Mouse (Mus musculus): ENCODE data around the gene Coq8a.
A peak's percentile ranks its signal among the peaks of the same experiment; 100 is the strongest.

Gene Coq8a

DNA sequence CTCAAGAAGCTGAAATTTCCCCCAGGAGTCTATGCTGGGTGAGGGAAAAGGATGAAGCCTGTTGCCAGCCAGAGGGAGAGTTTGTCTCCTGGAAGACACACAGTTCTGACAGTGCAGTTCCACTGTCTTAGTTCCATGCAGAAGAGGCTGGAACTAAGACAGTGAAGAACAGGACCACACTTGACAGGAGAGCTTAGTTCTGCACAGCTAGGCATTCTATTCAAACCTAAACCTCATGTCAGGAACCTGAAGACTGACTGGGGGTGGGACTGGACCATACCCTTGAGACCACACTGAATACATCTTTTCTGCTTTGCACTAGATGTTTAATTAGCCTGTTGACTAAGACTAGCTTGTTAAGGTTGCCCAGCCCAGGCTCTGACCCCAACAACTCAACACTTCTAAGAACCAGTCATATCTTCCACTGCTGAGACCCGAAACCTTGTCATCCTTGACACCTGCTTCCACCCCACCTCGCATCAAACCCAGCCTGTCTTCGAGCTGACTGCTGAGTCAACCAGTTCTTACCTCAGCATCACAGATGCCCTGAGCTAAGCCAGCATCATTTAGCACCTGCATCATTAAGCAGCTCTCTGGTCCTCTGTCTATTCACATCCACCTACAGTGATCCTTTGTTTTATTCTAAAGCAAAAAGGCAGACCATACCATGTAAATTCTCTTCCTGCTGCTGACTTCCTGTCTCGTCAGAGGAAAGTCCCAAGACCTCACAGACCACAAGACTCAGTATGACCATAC, at the start of gene Coq8a:
TSS of gene Coq8a (minus strand) at position 644 of the 756 bp plus-strand sequence.
- no peak for ATAC-seq (ENCODE audit: low TSS enrichment)

DNA sequence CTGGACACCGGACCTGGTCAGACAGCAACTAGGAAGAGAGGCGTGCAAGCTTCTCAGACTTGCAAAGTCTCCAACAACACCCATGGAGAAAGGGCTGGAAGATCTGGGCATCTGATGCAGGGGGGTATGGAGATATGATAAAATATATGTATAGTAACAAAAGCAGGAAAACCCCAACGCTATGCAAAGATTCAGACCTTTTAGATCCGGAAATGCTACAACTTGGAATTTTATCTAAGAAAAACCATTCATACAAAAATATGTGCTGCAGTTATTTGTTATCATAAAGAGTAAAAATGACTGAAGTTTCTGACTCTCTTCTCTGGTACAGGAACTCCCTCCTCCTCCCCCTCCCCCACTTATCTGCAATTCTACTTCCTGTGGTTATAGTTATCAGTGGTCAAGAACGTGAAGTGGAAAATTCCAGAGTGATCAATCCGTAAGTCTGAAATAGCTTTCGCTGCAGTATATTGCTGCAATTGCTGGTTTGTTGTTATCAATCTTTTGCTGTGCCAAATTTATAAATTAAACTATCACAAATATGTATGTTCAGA, 49.3 kb upstream of the Coq8a start:
- no peak for ATAC-seq (ENCODE audit: low TSS enrichment)

DNA sequence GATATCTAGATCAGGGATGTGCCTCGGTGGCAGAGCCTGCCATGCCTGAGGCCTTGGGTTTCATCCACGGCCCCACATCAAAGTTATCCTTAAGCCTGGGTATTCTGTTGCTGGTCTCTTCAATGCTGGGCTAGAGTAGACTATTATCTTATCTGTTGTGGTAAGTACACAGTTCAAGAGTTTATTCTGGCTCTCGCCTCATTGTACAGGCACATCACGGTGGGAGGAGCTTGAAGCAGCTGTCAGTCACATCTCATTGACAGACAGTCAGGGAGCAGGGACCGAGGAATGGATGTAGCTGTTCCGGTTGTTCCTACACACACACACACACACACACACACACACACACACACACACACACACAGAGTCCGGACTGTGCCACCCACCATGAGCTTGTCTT, 48.5 kb upstream of the Coq8a start:
- no peak for ATAC-seq (ENCODE audit: low TSS enrichment)

DNA sequence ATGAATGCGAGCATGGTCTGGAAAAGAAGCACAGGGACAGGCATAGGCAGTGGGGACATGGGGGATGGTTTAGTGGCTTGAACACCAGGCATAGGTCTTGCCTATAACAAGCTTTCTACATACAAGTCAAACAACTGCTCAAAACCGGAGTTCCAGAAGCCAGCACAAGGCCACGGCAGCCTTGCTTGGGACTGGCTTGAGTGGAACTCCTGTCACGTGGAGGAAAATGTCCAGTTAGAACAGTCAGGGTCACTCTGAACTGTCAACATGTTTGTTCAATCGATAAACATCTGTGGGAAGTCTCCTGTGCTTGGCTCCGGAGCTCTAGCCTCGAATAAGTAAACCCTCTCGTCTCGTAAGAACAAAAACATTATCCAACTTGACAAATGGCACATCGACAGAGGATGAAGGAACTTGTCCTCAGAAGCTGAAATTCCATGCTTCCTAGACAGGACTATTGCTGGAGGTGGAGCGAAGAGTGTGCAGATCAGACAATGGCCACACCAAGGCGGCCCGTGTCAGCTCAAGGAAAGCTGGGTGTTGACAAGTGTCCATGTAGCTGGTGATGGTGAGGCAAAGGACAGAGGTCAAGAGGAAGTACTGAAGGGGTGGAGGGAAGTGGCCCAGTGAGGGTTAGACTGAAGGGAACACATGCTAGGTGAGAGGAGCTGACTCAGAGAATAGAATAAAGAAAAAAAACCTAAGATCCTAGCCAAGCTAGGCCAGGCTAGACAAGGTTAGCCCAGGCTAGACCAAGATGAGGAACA, 46.5 kb upstream of the Coq8a start:
- no peak for ATAC-seq (ENCODE audit: low TSS enrichment)

DNA sequence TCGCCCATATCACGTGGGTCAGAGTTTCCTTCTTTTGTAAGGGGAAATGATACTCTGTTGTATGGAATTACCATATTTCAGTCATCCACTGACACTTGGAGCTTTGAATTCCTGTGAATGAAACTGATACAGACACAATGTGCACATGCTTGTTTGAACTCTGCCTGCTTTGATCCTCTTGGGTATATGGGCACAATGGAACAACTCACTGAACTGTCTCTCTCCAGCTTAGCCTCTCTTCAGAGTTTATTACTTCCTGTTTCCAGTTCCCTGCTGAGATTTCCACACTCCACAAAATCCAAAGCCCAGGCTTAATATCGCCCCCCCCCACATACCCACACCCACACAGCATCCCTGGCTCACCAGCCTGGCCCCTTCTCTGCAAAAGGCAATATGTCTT, 32.3 kb upstream of the Coq8a start:
- ATAC-seq (ENCODE audit: low TSS enrichment), result no peak

DNA sequence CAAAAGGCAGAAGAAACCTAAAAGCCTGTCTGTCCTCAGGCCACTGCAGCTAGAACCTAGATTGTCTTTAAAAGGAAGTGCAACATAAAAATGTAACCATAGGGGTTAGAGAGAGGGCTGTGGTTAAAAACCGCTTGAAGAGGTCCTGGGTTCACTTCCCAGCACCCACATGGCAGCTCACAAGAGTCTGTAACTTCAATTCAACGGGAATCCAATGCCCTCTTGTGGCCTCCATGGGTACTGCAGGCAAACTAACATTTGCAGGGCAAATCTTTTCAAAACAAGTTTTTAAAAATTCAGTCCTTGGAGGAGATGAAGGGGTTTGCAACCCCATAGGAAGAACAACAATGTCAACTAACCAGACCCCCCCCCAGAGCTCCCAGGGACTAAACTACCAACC, 31.2 kb upstream of the Coq8a start:
- ATAC-seq (ENCODE audit: low TSS enrichment), result no peak

DNA sequence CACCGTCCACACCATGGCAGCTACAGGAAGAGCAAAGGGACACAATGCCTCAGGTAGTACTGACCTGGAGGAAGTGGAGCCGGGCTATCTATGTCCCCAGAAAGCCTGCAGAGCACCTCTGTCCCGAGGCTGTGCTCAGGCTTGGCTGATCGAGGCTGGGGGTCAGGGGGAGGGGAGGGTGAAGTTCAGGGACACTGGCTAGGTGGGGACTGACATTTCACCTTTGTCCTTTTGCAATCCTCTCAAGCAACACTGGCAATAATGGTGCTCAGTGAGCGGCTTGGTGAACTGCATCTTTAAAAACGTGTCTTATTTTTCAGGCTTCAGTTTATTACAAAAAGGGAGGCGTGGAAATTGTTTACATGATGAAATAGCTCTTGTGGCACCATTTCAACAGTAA, 30.5 kb upstream of the Coq8a start:
- ATAC-seq (ENCODE audit: low TSS enrichment), result no peak

DNA sequence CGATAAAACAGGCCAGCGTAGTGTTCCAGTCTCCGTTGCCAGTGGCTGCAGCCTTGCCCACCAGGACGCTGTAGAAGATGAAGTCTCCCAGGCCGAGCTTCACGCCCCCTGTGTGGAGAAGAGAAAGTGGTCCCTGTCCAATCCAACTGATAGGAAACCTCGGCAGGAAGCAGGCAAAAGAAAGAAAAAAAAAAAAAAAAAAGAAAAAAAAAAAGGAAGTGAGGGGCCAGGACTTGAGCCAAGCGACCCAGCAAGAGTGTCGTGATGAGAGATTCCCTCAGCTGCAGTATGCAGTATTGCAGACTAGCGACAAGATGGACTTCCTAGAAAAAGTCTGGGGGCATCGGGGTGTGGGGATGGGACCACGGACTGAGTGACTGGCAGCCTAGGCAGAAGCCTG, 29.5 kb upstream of the Coq8a start:
- no peak for ATAC-seq (ENCODE audit: low TSS enrichment)

DNA sequence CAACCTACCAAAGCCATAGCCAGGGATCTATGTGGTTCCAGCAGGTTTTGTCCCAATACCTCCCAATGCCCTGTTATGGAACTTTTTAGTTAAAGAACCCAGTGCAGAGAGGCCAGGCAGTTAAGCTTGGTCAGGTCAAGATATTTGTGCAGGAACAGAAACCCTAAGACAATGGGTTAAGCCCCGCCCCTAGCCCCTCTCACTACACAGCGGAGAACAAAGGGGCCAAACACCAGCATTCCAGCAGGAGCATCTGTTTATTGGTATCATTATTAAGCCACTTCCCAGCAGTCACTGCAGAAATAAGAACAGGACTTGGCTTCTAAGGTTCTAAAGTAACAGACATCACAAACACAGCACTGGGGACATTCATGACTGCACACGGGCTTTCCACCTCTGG, 27.4 kb upstream of the Coq8a start:
- ATAC-seq (ENCODE audit: low TSS enrichment), result no peak

DNA sequence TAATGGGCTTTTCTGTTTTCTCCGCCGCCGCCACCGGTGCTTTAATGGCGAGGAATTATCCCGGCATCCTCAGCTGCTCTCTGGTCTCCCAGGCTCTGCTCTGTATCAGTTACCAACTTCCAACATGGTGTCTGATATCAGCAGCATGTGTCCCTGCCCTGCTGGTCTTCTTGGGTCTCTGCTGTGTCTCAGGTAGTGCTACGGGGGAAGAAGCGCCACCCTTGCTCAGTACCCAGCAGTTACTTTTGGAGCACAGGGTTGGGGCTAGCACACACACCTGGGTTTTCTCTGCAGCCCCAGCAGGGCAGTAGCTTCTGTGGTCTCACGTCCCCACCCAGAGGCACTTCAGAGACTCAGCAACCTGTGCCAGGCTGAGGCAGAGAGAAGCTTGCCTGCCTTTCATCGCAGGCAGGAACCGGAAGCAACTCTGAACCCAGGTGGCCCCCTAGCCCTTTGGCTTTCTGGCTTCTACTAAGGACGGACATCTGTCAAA, 26.9 kb upstream of the Coq8a start:
- ATAC-seq (ENCODE audit: low TSS enrichment), result peak; percentile 53

DNA sequence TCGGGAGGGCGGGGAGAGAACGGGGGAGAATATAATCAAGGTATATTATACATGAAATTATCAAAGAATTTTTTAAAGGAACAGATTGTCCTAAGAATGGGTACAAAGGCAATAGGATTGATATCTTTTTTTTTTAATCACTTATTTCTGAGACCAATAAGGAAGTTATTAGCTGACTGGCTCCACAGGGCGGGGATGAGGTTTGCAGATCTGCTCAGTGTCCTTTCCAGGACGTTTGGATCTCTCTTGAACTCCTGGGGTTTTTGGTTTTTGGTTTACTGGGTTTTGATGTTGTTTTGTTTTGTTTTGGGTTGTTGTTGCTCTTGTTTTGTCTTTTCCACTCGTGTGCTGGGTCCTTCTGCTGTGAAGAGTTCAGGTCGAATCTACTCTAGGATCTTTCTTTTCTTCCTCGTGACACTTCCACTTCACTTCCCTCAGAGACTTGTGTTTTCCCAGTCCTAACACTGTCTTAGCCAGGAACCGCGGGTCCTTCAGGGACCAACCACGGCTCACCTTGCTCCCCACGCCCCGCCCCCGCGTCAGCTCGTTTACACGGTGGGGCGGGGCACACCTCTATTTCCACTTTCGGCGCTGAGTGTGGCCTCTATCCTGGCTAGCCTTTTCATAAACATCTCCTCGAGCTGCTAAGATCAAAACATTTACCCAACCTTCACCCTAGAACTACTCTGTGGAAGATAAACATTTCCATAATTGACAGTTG, 26.3 kb upstream of the Coq8a start:
- peak; percentile 76 for ATAC-seq (ENCODE audit: low TSS enrichment)

DNA sequence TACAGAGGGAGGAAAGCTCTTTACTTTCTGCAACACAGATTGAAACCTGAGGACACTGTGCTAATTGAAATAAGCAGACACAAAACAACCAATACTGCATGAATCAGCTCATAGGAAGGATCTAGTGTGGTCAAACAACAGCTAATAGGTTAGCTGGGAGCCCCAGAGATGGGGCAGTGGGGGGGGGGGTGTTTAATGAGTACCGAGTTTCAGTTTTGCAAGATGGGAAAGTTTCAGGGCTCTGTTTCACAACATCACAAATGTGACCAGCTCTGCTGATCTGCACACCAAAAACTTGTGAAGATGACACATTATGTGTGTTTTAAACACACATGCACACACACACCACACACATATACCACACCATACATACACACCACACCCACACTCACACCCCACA, 22.6 kb upstream of the Coq8a start:
- no peak for ATAC-seq (ENCODE audit: low TSS enrichment)

DNA sequence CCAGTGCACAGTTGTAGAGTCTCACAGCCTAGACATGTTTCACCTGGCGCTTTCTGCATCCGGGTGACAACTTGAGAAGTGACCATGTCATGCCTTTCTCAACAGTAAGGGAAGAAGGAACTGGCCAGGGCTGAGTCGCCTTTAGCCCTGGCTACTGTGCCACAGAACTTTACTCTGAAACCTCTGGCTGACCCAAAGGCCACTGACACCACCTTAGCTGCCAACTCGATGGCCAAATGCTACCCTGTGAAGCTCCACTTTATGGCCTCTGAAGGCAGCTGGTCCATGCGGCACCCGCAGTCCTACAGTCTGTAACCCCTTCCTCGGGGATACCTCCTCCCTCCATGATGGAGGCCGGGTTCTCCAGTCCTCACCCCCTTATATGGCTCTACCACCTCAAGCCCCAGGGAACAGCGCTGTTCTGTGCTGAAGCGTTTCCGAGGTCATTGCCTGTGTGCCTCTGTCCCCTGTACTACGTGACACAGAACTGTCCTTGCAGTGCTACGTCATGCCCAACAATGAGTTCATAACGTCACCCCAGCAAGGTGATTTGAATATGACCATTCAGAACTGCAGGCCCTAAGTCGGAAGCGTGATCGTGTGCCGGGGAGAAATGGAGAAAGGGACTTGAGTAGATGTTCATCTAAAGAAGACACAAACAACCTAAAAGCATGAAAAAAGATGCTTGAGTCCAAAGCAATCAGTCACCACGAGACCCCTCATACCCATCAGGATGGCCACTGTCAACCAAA, 21.6 kb upstream of the Coq8a start:
- ATAC-seq (ENCODE audit: low TSS enrichment), result no peak

DNA sequence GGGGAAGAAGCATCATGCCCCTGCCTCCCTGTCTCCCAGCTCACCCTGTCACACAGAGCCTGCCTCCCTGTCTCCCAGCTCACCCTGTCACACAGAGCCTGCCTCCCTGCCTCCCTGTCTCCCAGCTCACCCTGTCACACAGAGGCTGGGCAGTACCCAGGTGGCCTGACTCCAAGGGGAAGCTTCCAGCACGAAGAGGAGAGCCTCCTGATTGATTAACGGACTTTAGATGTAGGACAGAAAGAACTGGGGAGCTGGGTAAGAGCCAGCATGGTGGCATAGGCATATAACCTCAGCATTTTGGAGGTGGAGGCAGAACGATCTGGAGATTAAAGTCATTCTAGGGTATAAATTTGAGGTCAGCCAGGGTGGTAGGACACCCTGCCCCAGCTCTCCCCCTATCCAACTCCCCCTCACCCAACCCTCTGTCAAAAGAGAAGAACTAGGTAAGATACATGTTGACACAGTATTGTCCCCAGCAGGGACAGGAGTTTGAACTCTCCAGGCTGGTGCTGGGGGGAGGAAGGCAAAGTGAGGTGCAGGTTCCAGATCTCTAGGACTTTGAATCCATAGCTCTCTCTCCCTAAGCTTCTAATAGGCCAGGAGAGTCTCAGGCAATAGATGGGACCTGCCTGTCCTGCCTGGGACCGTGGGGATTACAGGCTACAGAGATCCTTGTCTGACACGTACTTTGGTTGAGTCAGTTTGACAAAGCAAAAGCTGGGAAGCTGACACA, 17.3 kb upstream of the Coq8a start:
- no peak for ATAC-seq (ENCODE audit: low TSS enrichment)

DNA sequence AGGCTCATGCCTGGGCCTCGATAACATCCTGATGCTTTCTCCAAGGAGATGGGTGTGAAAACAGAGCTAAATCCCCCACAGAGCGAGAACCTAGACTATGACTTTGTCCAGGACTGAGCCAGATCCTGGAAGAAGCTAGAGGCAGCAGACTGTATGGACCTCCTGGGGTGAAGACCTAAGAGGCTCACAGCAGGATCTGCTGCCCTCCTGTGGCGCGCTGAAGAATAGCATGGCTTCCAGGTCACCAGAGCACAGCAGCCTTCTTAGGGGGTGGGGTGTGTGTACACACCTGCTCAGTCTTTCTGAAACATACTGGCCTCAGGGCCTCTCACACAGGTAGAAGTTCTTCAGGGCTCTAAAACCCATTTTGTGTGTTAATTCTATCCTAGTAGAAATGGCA, 15.6 kb upstream of the Coq8a start:
- ATAC-seq (ENCODE audit: low TSS enrichment), result peak; percentile 89

DNA sequence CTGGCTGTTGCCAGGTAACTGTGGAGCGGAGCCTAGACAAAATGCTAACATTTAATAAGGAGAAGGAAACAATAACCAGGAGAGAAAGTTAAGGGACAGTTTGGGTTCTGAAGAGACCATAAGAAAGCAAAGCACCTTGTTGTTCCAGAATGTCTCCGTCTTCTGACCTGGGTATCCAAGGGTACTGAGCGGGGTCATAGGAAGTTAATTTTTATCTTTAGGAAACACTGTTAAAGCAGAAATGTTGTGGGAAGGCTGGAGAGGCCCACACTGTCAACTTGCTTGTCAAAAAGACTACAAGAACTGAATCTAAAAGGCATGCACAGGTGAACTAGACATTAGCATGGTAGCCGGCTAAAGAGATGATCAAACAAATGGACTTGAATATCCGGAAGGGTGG, 13.5 kb upstream of the Coq8a start:
- ATAC-seq (ENCODE audit: low TSS enrichment), result no peak

DNA sequence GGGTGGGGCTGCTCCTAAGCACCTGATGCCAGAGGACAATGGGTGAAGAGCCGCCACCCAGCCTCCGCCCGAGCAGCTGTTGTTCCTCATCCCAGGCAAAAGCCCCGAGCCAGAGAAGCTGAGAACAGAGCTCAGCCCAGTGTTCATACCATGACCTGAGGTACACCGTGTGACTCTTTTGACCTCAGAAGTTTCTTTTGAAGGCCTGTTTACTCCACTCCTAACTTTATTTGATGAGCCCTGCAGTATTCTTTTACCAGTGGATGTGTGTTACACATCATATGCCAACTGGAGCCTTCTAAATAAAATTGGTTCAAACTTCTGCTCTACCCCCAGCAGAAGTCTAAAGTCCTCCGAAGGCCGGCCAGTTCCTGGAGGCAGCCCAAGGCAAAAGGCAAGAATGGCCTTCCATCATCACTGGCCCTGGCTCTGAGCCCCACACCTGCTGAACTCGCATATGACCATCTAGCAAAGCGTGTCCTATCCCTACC, 11.4 kb upstream of the Coq8a start:
- no peak for ATAC-seq (ENCODE audit: low TSS enrichment)

DNA sequence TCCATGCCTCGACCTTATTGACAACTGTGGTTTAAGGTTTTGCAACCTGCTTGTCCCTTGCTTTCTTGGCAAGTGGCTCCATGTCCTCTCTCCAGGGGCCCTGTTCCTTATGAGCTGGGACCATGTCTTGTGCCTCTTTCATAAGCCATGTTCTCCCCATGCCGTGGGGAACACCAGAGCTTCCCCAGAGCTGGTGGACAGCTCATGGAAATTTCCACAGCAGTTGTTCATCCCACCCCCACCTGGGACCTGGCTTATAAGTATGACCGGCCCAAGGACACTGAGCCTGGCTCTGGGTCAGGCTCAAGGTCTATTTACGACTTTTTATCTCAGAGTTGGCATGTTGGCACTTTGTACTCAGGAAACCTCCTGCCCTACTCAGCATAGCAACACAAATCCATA, 10.6 kb upstream of the Coq8a start:
- ATAC-seq (ENCODE audit: low TSS enrichment), result no peak

DNA sequence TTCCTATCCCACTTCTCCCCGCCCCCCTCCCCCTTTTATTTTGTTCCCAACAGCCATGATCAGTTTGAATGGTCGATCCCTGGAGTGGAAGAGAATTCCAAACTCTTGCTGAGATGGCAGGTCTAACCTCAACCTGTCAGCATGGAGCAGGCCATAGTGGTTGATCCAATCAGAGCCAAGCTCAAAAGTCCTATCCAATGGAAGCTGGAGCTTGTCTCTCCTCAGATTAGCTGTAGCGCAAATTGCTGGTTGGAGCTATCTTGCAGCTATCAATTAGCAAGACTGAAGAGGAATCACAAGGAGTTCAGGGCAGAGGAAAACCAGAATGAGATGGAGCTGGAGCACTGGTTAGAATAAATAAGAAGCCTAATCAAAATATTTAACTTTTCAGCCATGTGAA, 9.0 kb upstream of the Coq8a start:
- no peak for ATAC-seq (ENCODE audit: low TSS enrichment)

DNA sequence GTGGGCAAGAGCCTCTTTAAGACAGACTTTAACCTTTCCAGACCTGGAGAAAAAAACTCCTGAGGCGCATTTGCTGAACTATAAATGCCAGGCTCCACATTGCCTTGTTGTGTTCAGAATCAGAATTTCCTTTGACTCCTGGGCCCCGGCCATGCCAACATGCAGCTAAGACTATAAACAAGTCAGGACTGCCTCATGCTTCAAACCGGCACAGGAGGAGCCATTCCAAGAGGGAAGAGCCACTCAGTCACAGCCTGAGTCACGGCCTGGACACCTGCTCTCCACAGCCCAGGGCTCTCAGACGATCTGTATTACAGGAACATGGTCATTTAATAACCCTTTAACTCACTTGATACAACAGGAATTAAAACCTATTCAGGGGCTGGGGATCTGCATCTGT, 1.3 kb upstream of the Coq8a start:
- no peak for ATAC-seq (ENCODE audit: low TSS enrichment)

DNA sequence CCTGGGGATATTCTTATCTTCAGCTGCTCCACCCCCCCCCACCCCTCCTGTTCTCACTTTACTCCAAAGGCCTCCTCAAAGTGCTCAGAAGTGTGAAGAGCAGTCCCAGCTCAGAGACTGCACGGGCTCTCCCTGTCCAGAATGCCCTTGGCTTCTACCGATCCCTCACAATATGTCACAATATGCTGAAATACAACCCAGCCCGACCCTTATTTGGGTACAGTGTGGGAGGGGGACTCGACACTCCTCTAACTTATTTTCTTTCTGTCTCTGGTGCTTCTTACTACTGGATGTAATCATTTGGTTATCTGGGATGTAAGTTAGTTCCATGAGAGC, 281 bp upstream of the Coq8a start:
- no peak for ATAC-seq (ENCODE audit: low TSS enrichment)
